Mouse (Mus musculus) small intestine, adult 2 months (tissue): ENCODE results near the gene Aasdh. TPM values are rescaled to one million over a fixed set of nuclear protein-coding genes. Genes with fewer than 3 reads are reported as not detected.

Experiments
- H3K27ac ChIP-seq: fragments of 200-500 bp; 2 replicates; pipeline ENCODE4 v1.5.1; 2012; ENCODE audit warnings: low read depth, low read length, control low read depth, inconsistent platforms; ENCODE audit not compliant: insufficient read depth
- H3K27me3 ChIP-seq: fragments of 200-500 bp; 2 replicates; pipeline ENCODE4 v1.6.1; 2012; ENCODE audit warnings: mild to moderate bottlenecking, moderate library complexity, low read length, inconsistent platforms; ENCODE audit not compliant: control insufficient read depth, insufficient read depth
- H3K36me3 ChIP-seq: fragments of 200-500 bp; 2 replicates; pipeline ENCODE4 v1.6.1; 2012; ENCODE audit warnings: mild to moderate bottlenecking, low read length, control low read depth, inconsistent platforms; ENCODE audit not compliant: control insufficient read depth, insufficient read depth
- H3K4me1 ChIP-seq: fragments of 200-500 bp; 2 replicates; pipeline ENCODE4 v1.6.1; 2012; ENCODE audit warnings: low read length, inconsistent platforms, mixed read lengths; ENCODE audit not compliant: control insufficient read depth, insufficient read depth, insufficient read length
- H3K4me3 ChIP-seq: fragments of 200-500 bp; 2 replicates; pipeline ENCODE4 v1.5.1; 2012; ENCODE audit warnings: low read depth, mild to moderate bottlenecking, control low read depth, inconsistent platforms, low read length, moderate library complexity
- CTCF ChIP-seq: fragments of 200-500 bp; IDR thresholded peaks from 2 replicates; pipeline ENCODE4 v1.5.1; 2012; ENCODE audit warnings: low read depth, mild to moderate bottlenecking, control low read depth, inconsistent platforms, low read length, moderate library complexity, mixed read lengths; ENCODE audit not compliant: insufficient replicate concordance, insufficient read length; ENCODE audit errors: extremely low read depth
- POLR2A ChIP-seq: fragments of 200-500 bp; IDR thresholded peaks from 2 replicates; pipeline ENCODE4 v1.6.1; 2012; ENCODE audit warnings: low read depth, mild to moderate bottlenecking, control low read depth, inconsistent platforms, low read length, moderate library complexity
- WGBS: fragments of 180-500 bp; shearing (Covaris S2); methylation state at CpG from one replicate; pipeline ENCODE4 v1.1.7; 2018; 5-methylcytosine and 5-hydroxymethylcytosine counted together
- polyA plus RNA-seq: library from polyadenylated mRNA; depleted of rRNA; stranded (reverse); fragments of >200 nt; gene quantifications from 2 replicates; pipeline ENCODE4 v1.2.3, GENCODE M21; 2012

Aasdh gene
- polyA plus RNA-seq, 1 experiment: 2.2 TPM

- 74% methylated on average over 25 of the region's 25 CpGs for WGBS
- Histone ChIP-seq H3K4me1 (no peaks in the 10 kb centered on the region; the same call in 1 of the 2 replicates), H3K27me3 (no peaks in the 10 kb centered on the region), H3K36me3 (peaks cover 36% of the 10 kb centered on the region), H3K4me3 (no peak overlapping the region), H3K27ac (no peak overlapping the region)
- no peak for TF ChIP-seq CTCF
- no peak for TF ChIP-seq POLR2A
These were observed 49.3 kb downstream of the Aasdh start for GRCm38 (mm10) chr5:76855829-76856600.

- Histone ChIP-seq H3K27me3 (no peaks in the 10 kb centered on the region), H3K27ac (no peak overlapping the region), H3K4me3 (no peak overlapping the region), H3K4me1 (peaks cover under 1% of the 10 kb centered on the region), H3K36me3 (peaks cover 36% of the 10 kb centered on the region)
- TF ChIP-seq CTCF: peak; percentile 97
- TF ChIP-seq POLR2A: no peak
- WGBS: 17% methylated on average over 10 of the region's 10 CpGs
These were observed 51.8 kb downstream of the Aasdh start for GRCm38 (mm10) chr5:76853549-76853948.

- no peak overlapping the region for H3K27ac ChIP-seq
- no peak for TF ChIP-seq CTCF
- peaks cover 28% of the 10 kb centered on the region for H3K36me3 ChIP-seq
- no peak overlapping the region for H3K4me3 ChIP-seq
- 53% methylated on average over 4 of the region's 4 CpGs for WGBS
- no peaks in the 10 kb centered on the region for H3K27me3 ChIP-seq
- H3K4me1 ChIP-seq: peaks cover 2% of the 10 kb centered on the region; the same call in 1 of the 2 replicates
These were observed 54.0 kb downstream of the Aasdh start for GRCm38 (mm10) chr5:76851316-76851715.

GRCm38 (mm10) chr5:76847106-76847505 is 58.2 kb downstream of the Aasdh start:
- no peak for TF ChIP-seq POLR2A
- TF ChIP-seq CTCF: no peak
- Histone ChIP-seq H3K4me3 (no peak overlapping the region), H3K4me1 (peaks cover 3% of the 10 kb centered on the region; the same call in 1 of the 2 replicates), H3K36me3 (peaks cover 14% of the 10 kb centered on the region), H3K27ac (no peak overlapping the region), H3K27me3 (no peaks in the 10 kb centered on the region)
- 91% methylated on average over 6 of the region's 6 CpGs for WGBS

GRCm38 (mm10) chr5:76844618-76845186 is 60.6 kb downstream of the Aasdh start:
- 77% methylated on average over 14 of the region's 14 CpGs for WGBS
- Histone ChIP-seq H3K36me3 (peaks cover 11% of the 10 kb centered on the region), H3K4me1 (peaks cover 8% of the 10 kb centered on the region; the same call in 1 of the 2 replicates), H3K4me3 (no peak overlapping the region), H3K27me3 (no peaks in the 10 kb centered on the region), H3K27ac (no peak overlapping the region)
- TF ChIP-seq POLR2A: no peak
- no peak for TF ChIP-seq CTCF

- no peak for TF ChIP-seq POLR2A
- no peak for TF ChIP-seq CTCF
- Histone ChIP-seq H3K4me1 (peaks cover 8% of the 10 kb centered on the region; the same call in 1 of the 2 replicates), H3K36me3 (peaks cover 9% of the 10 kb centered on the region), H3K4me3 (no peak overlapping the region), H3K27me3 (no peaks in the 10 kb centered on the region), H3K27ac (no peak overlapping the region)
- WGBS: 72% methylated on average over 9 of the region's 9 CpGs
These were observed 61.4 kb downstream of the Aasdh start for GRCm38 (mm10) chr5:76843851-76844419.

- H3K36me3 ChIP-seq: peaks cover 4% of the 10 kb centered on the region
- H3K4me1 ChIP-seq: peaks cover 6% of the 10 kb centered on the region; the same call in 1 of the 2 replicates
- H3K27ac ChIP-seq: no peak overlapping the region
- H3K27me3 ChIP-seq: no peaks in the 10 kb centered on the region
- H3K4me3 ChIP-seq: no peak overlapping the region
- TF ChIP-seq CTCF (peak; percentile 78), POLR2A (no peak)
- 6% methylated on average over 4 of the region's 4 CpGs for WGBS
These were observed 61.9 kb downstream of the Aasdh start for GRCm38 (mm10) chr5:76843448-76843847.
